Mouse (Mus musculus): Measurements from ENCODE around the gene Maz. TPM values are rescaled to one million over a fixed set of nuclear protein-coding genes. Genes with fewer than 3 reads are reported as not detected.

Gene Maz
- 57.2 TPM for polyA plus RNA-seq (2014; fragmentation: Illumina TruSeq; extraction: RNeasy Lipid Tissue Mini Kit (QIAGEN cat#74804); ENCODE audit: insufficient read depth, low read depth, low replicate concordance)

GRCm38 (mm10) chr7:127026984-127027726 lies at the start of gene Maz:
TSS of gene Maz (minus strand) at chr7:127027037.

GRCm38 (mm10) chr7:127041851-127042672 lies 15.2 kb upstream of the Maz start, which contains the start of gene Kif22:
TSS of gene Kif22 (minus strand) at chr7:127042471.

GRCm38 (mm10) chr7:127020901-127021562 lies 5.8 kb downstream of the Maz start, which contains the start of the genes Gm42742 and Prrt2:
TSS of gene Gm42742 (minus strand) at chr7:127021097.
TSS of gene Prrt2 (minus strand) at chr7:127021211.

GRCm38 (mm10) chr7:127016971-127017949 lies 9.6 kb downstream of the Maz start, which contains the start of gene Pagr1a:
TSS of gene Pagr1a (minus strand) at chr7:127017352.

GRCm38 (mm10) chr7:127016481-127016485 lies 10.6 kb downstream of the Maz start, which contains the start of gene Pagr1b:
TSS of gene Pagr1b (minus strand) at chr7:127016484.

GRCm38 (mm10) chr7:127014320-127014719 lies 12.5 kb downstream of the Maz start, which contains the start of gene Mvp:
TSS of gene Mvp (minus strand) at chr7:127014621.

GRCm38 (mm10) chr7:126975950-126976866 lies 50.6 kb downstream of the Maz start, which contains the start of gene Cdiptos:
TSS of gene Cdiptos (minus strand) at chr7:126976098.

GRCm38 (mm10) chr7:126975893-126975949 lies 51.1 kb downstream of the Maz start, which contains the start of gene Cdipt:
TSS of gene Cdipt (plus strand) at chr7:126975914.

Other genes with a start within 250 kb of the Maz start
- gene Tbx6, start 245.6 kb downstream of the Maz start, polyA plus RNA-seq (2014; fragmentation: Illumina TruSeq; extraction: RNeasy Lipid Tissue Mini Kit (QIAGEN cat#74804); ENCODE audit: insufficient read depth, low read depth, low replicate concordance), result 1.3 TPM
- gene Ppp4c, start 234.5 kb downstream of the Maz start, polyA plus RNA-seq (2014; fragmentation: Illumina TruSeq; extraction: RNeasy Lipid Tissue Mini Kit (QIAGEN cat#74804); ENCODE audit: insufficient read depth, low read depth, low replicate concordance), result 98.9 TPM
- 1.8 TPM for gene Fam57b, start 229.4 kb downstream of the Maz start, polyA plus RNA-seq (2014; fragmentation: Illumina TruSeq; extraction: RNeasy Lipid Tissue Mini Kit (QIAGEN cat#74804); ENCODE audit: insufficient read depth, low read depth, low replicate concordance)
- not detected for gene 4930451I11Rik, start 195.4 kb downstream of the Maz start, polyA plus RNA-seq (2014; fragmentation: Illumina TruSeq; extraction: RNeasy Lipid Tissue Mini Kit (QIAGEN cat#74804); ENCODE audit: insufficient read depth, low read depth, low replicate concordance)
- gene Doc2a, start 179.6 kb downstream of the Maz start, polyA plus RNA-seq (2014; fragmentation: Illumina TruSeq; extraction: RNeasy Lipid Tissue Mini Kit (QIAGEN cat#74804); ENCODE audit: insufficient read depth, low read depth, low replicate concordance), result 0.11 TPM
- 7.5 TPM for gene Hirip3, start 165.1 kb downstream of the Maz start, polyA plus RNA-seq (2014; fragmentation: Illumina TruSeq; extraction: RNeasy Lipid Tissue Mini Kit (QIAGEN cat#74804); ENCODE audit: insufficient read depth, low read depth, low replicate concordance)
- 48.2 TPM for gene Ino80e, start 164.7 kb downstream of the Maz start, polyA plus RNA-seq (2014; fragmentation: Illumina TruSeq; extraction: RNeasy Lipid Tissue Mini Kit (QIAGEN cat#74804); ENCODE audit: insufficient read depth, low read depth, low replicate concordance)
- gene Taok2, start 142.3 kb downstream of the Maz start, polyA plus RNA-seq (2014; fragmentation: Illumina TruSeq; extraction: RNeasy Lipid Tissue Mini Kit (QIAGEN cat#74804); ENCODE audit: insufficient read depth, low read depth, low replicate concordance), result 60.3 TPM
- gene Tmem219, start 104.1 kb downstream of the Maz start, polyA plus RNA-seq (2014; fragmentation: Illumina TruSeq; extraction: RNeasy Lipid Tissue Mini Kit (QIAGEN cat#74804); ENCODE audit: insufficient read depth, low read depth, low replicate concordance), result 57.2 TPM
- 6.6 TPM for gene Kctd13, start 98.2 kb downstream of the Maz start, polyA plus RNA-seq (2014; fragmentation: Illumina TruSeq; extraction: RNeasy Lipid Tissue Mini Kit (QIAGEN cat#74804); ENCODE audit: insufficient read depth, low read depth, low replicate concordance)
- not detected for gene Asphd1, start 77.5 kb downstream of the Maz start, polyA plus RNA-seq (2014; fragmentation: Illumina TruSeq; extraction: RNeasy Lipid Tissue Mini Kit (QIAGEN cat#74804); ENCODE audit: insufficient read depth, low read depth, low replicate concordance)
- 0.34 TPM for gene Sez6l2, start 76.5 kb downstream of the Maz start, polyA plus RNA-seq (2014; fragmentation: Illumina TruSeq; extraction: RNeasy Lipid Tissue Mini Kit (QIAGEN cat#74804); ENCODE audit: insufficient read depth, low read depth, low replicate concordance)
- gene Cdipt, start 51.1 kb downstream of the Maz start, polyA plus RNA-seq (2014; fragmentation: Illumina TruSeq; extraction: RNeasy Lipid Tissue Mini Kit (QIAGEN cat#74804); ENCODE audit: insufficient read depth, low read depth, low replicate concordance), result 102 TPM
- gene Cdiptos, start 50.9 kb downstream of the Maz start, polyA plus RNA-seq (2014; fragmentation: Illumina TruSeq; extraction: RNeasy Lipid Tissue Mini Kit (QIAGEN cat#74804); ENCODE audit: insufficient read depth, low read depth, low replicate concordance), result 4.1 TPM
- gene Mvp, start 12.4 kb downstream of the Maz start, polyA plus RNA-seq (2014; fragmentation: Illumina TruSeq; extraction: RNeasy Lipid Tissue Mini Kit (QIAGEN cat#74804); ENCODE audit: insufficient read depth, low read depth, low replicate concordance), result 46.3 TPM
- not detected for gene Pagr1b, start 10.6 kb downstream of the Maz start, polyA plus RNA-seq (2014; fragmentation: Illumina TruSeq; extraction: RNeasy Lipid Tissue Mini Kit (QIAGEN cat#74804); ENCODE audit: insufficient read depth, low read depth, low replicate concordance)
- gene Pagr1a, start 9.7 kb downstream of the Maz start, polyA plus RNA-seq (2014; fragmentation: Illumina TruSeq; extraction: RNeasy Lipid Tissue Mini Kit (QIAGEN cat#74804); ENCODE audit: insufficient read depth, low read depth, low replicate concordance), result 10.9 TPM
- 24.7 TPM for gene Gm42742, start 5.9 kb downstream of the Maz start, polyA plus RNA-seq (2014; fragmentation: Illumina TruSeq; extraction: RNeasy Lipid Tissue Mini Kit (QIAGEN cat#74804); ENCODE audit: insufficient read depth, low read depth, low replicate concordance)
- gene Prrt2, start 5.8 kb downstream of the Maz start, polyA plus RNA-seq (2014; fragmentation: Illumina TruSeq; extraction: RNeasy Lipid Tissue Mini Kit (QIAGEN cat#74804); ENCODE audit: insufficient read depth, low read depth, low replicate concordance), result 0.74 TPM
- 0.95 TPM for gene Kif22, start 15.4 kb upstream of the Maz start, polyA plus RNA-seq (2014; fragmentation: Illumina TruSeq; extraction: RNeasy Lipid Tissue Mini Kit (QIAGEN cat#74804); ENCODE audit: insufficient read depth, low read depth, low replicate concordance)
- not detected for gene Zg16, start 60.3 kb upstream of the Maz start, polyA plus RNA-seq (2014; fragmentation: Illumina TruSeq; extraction: RNeasy Lipid Tissue Mini Kit (QIAGEN cat#74804); ENCODE audit: insufficient read depth, low read depth, low replicate concordance)
- 23.2 TPM for gene AI467606, start 64.3 kb upstream of the Maz start, polyA plus RNA-seq (2014; fragmentation: Illumina TruSeq; extraction: RNeasy Lipid Tissue Mini Kit (QIAGEN cat#74804); ENCODE audit: insufficient read depth, low read depth, low replicate concordance)
- gene Qprt, start 95.2 kb upstream of the Maz start, polyA plus RNA-seq (2014; fragmentation: Illumina TruSeq; extraction: RNeasy Lipid Tissue Mini Kit (QIAGEN cat#74804); ENCODE audit: insufficient read depth, low read depth, low replicate concordance), result 0.22 TPM
- 10.0 TPM for gene Spn, start 110.8 kb upstream of the Maz start, polyA plus RNA-seq (2014; fragmentation: Illumina TruSeq; extraction: RNeasy Lipid Tissue Mini Kit (QIAGEN cat#74804); ENCODE audit: insufficient read depth, low read depth, low replicate concordance)
- 33.6 TPM for gene Cd2bp2, start 169.0 kb upstream of the Maz start, polyA plus RNA-seq (2014; fragmentation: Illumina TruSeq; extraction: RNeasy Lipid Tissue Mini Kit (QIAGEN cat#74804); ENCODE audit: insufficient read depth, low read depth, low replicate concordance)
- gene Tbc1d10b, start 181.4 kb upstream of the Maz start, polyA plus RNA-seq (2014; fragmentation: Illumina TruSeq; extraction: RNeasy Lipid Tissue Mini Kit (QIAGEN cat#74804); ENCODE audit: insufficient read depth, low read depth, low replicate concordance), result 16.9 TPM
- gene Mylpf, start 181.9 kb upstream of the Maz start, polyA plus RNA-seq (2014; fragmentation: Illumina TruSeq; extraction: RNeasy Lipid Tissue Mini Kit (QIAGEN cat#74804); ENCODE audit: insufficient read depth, low read depth, low replicate concordance), result 4.2 TPM
- gene Zfp553, start 206.0 kb upstream of the Maz start, polyA plus RNA-seq (2014; fragmentation: Illumina TruSeq; extraction: RNeasy Lipid Tissue Mini Kit (QIAGEN cat#74804); ENCODE audit: insufficient read depth, low read depth, low replicate concordance), result 5.6 TPM
- gene Sept1, start 206.1 kb upstream of the Maz start, polyA plus RNA-seq (2014; fragmentation: Illumina TruSeq; extraction: RNeasy Lipid Tissue Mini Kit (QIAGEN cat#74804); ENCODE audit: insufficient read depth, low read depth, low replicate concordance), result 23.5 TPM
- gene Zfp771, start 217.2 kb upstream of the Maz start, polyA plus RNA-seq (2014; fragmentation: Illumina TruSeq; extraction: RNeasy Lipid Tissue Mini Kit (QIAGEN cat#74804); ENCODE audit: insufficient read depth, low read depth, low replicate concordance), result 10.4 TPM
- 29.4 TPM for gene Dctpp1, start 233.7 kb upstream of the Maz start, polyA plus RNA-seq (2014; fragmentation: Illumina TruSeq; extraction: RNeasy Lipid Tissue Mini Kit (QIAGEN cat#74804); ENCODE audit: insufficient read depth, low read depth, low replicate concordance)
- 23.5 TPM for gene Sephs2, start 247.0 kb upstream of the Maz start, polyA plus RNA-seq (2014; fragmentation: Illumina TruSeq; extraction: RNeasy Lipid Tissue Mini Kit (QIAGEN cat#74804); ENCODE audit: insufficient read depth, low read depth, low replicate concordance)

Measured in lung, adult 10 weeks (tissue).